Mouse (Mus musculus): Measurements from ENCODE around the gene Drap1.

Drap1 gene

GRCm38 (mm10) chr19:5383326-5383725 lies 41.5 kb downstream of the Drap1 start:
- 91% methylated on average over 12 of the region's 12 CpGs for WGBS

DNA sequence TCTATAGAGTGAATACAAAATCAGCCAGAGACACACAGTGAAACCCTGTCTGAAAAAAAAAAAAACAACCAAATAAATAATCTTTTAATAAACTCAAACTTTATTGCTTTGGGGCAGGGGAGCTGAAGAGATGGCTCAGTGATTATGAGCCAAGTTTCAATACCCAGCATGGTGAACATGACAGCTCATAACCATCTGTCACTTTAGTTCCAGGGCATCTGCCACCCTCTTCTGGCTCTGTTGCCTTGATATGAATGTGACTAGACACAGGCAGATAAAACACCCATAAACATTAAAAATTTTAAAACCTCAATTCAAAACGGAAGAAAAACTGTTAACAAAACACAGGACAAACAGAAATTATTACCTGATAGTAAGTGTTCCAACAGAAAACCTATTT lies 47.3 kb downstream of the Drap1 start:
- 82% methylated on average over 1 of the region's 1 CpGs for WGBS

GRCm38 (mm10) chr19:5374748-5375147 lies 50.0 kb downstream of the Drap1 start:
- 75% methylated on average over 4 of the region's 4 CpGs for WGBS

DNA sequence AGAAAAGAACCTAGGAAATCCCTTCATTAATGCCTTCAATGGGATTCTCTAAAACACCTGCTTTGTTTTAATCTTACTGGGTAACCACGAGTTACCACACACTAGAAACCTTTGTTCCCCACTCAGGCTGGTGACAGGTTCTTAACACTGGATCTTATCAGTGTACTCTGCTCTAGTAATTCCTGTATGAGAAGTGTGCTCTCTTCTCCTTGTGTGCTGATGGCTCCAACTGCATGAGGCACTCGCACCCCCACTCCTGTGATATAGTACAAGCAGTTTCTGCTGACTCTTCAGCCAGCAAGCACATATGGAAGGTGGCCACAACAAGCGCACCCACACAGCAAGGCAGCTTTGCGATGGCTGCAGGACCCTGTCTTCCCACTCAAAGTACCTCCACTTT lies 50.6 kb downstream of the Drap1 start:
- 57% methylated on average over 4 of the region's 4 CpGs for WGBS
